Mouse (Mus musculus) liver, embryonic 16.5 days (tissue): ENCODE measurements around the gene Sec61a2. TPM values are rescaled to one million over a fixed set of nuclear protein-coding genes. Genes with fewer than 3 reads are reported as not detected.

Source experiments
- ATAC-seq: fragments of 200-750 bp; cut with Nextera tagmentation; 2 replicates; pipeline ENCODE4 v1.8.0; 2017; ENCODE audit warnings: low read depth, mild to moderate bottlenecking, moderate number of reproducible peaks, moderate library complexity
- H3K27ac ChIP-seq: fragments of 300-500 bp; sonication (generic); 2 replicates; pipeline ENCODE4 v1.5.1; 2014; ENCODE audit warnings: mild to moderate bottlenecking, low read length
- H3K27me3 ChIP-seq: fragments of 300-500 bp; sonication (generic); 2 replicates; pipeline ENCODE4 v1.6.1; 2014; ENCODE audit warnings: low read depth, low read length, mixed read lengths; ENCODE audit not compliant: control insufficient read depth, insufficient read depth
- H3K36me3 ChIP-seq: fragments of 300-500 bp; sonication (generic); 2 replicates; pipeline ENCODE4 v1.6.1; 2014; ENCODE audit warnings: mild to moderate bottlenecking; ENCODE audit not compliant: control insufficient read depth, insufficient read depth
- H3K4me1 ChIP-seq: fragments of 300-500 bp; sonication (generic); 2 replicates; pipeline ENCODE4 v1.6.1; 2014; ENCODE audit warnings: low read depth, low read length, mixed read lengths; ENCODE audit not compliant: control insufficient read depth
- H3K4me2 ChIP-seq: fragments of 300-500 bp; sonication (generic); 2 replicates; pipeline ENCODE4 v1.6.1; 2014; ENCODE audit warnings: low read depth, low read length, mixed read lengths
- H3K4me3 ChIP-seq: fragments of 300-500 bp; sonication (generic); 2 replicates; pipeline ENCODE4 v1.5.1; 2014; ENCODE audit warnings: low read depth, mild to moderate bottlenecking, low read length
- H3K9ac ChIP-seq: fragments of 300-500 bp; sonication (generic); 2 replicates; pipeline ENCODE4 v1.6.1; 2014; ENCODE audit warnings: low read depth, low read length
- H3K9me3 ChIP-seq: fragments of 300-500 bp; sonication (generic); replicated peaks from 2 replicates; pipeline ENCODE4 v1.6.1; 2016; ENCODE audit warnings: low read length; ENCODE audit not compliant: control insufficient read depth
- WGBS: fragments of 180-500 bp; shearing (Covaris S2); extraction: QIAGEN DNeasy Blood & Tissue Kit; methylation state at CpG from one replicate; pipeline ENCODE4 v1.1.7; 2014; ENCODE audit not compliant: insufficient replicate concordance; 5-methylcytosine and 5-hydroxymethylcytosine counted together
- polyA plus RNA-seq: library from polyadenylated mRNA; unstranded; fragments of >200 nt; fragmentation: Nextera tagmentation; extraction: Ambion mirVana; gene quantifications from 2 replicates; pipeline ENCODE4 v1.2.1, GENCODE M21; 2015

Sec61a2 gene
- polyA plus RNA-seq, 1 experiment from 2014 or later: 15.1 TPM

- Histone ChIP-seq H3K4me3 (no peak overlapping the region), H3K27ac (no peak overlapping the region), H3K4me2 (no peak overlapping the region), H3K9me3 (no peaks in the 10 kb centered on the region), H3K9ac (no peak overlapping the region), H3K4me1 (peaks cover 2% of the 10 kb centered on the region), H3K36me3 (peaks cover 4% of the 10 kb centered on the region), H3K27me3 (no peaks in the 10 kb centered on the region)
- 62% methylated on average over 5 of the region's 5 CpGs for WGBS
- ATAC-seq: no peak
These were observed 43.4 kb downstream of the Sec61a2 start for GRCm38 (mm10) chr2:5851866-5852265.

- Histone ChIP-seq H3K36me3 (peaks cover 3% of the 10 kb centered on the region; the same call in 1 of the 2 replicates), H3K9ac (no peak overlapping the region), H3K27me3 (no peaks in the 10 kb centered on the region), H3K4me2 (no peak overlapping the region), H3K4me3 (no peak overlapping the region), H3K9me3 (no peaks in the 10 kb centered on the region), H3K27ac (no peak overlapping the region), H3K4me1 (peaks cover 7% of the 10 kb centered on the region)
- WGBS: 76% methylated on average over 9 of the region's 9 CpGs
- no peak for ATAC-seq
These were observed 44.1 kb downstream of the Sec61a2 start for GRCm38 (mm10) chr2:5851116-5851515.

- Histone ChIP-seq H3K4me2 (peak overlapping the region; percentile 80), H3K36me3 (peaks cover 5% of the 10 kb centered on the region), H3K4me1 (peaks cover 12% of the 10 kb centered on the region), H3K9ac (peak overlapping the region; percentile 75), H3K27me3 (no peaks in the 10 kb centered on the region), H3K27ac (no peak overlapping the region), H3K9me3 (no peaks in the 10 kb centered on the region), H3K4me3 (peak overlapping the region; percentile 78)
- no peak for ATAC-seq
- 11% methylated on average over 4 of the region's 4 CpGs for WGBS
These were observed 49.4 kb downstream of the Sec61a2 start for GRCm38 (mm10) chr2:5845826-5846225.

- Histone ChIP-seq H3K9ac (peak within 1 kb of the TSS; percentile 75), H3K9me3 (no peaks in the 10 kb centered on the region), H3K36me3 (peaks cover 12% of the 10 kb centered on the region), H3K4me3 (peak within 1 kb of the TSS; percentile 78), H3K4me1 (peaks cover 12% of the 10 kb centered on the region), H3K27ac (peak within 1 kb of the TSS; percentile 82), H3K4me2 (peak within 1 kb of the TSS; percentile 80), H3K27me3 (no peaks in the 10 kb centered on the region)
- ATAC-seq: peak; percentile 95
- WGBS: under 1% methylated on average over 53 of the region's 53 CpGs
These were observed 50.2 kb downstream of the Sec61a2 start, which contains the start of the genes Nudt5 and Cdc123 for GRCm38 (mm10) chr2:5844873-5845631. TSS of gene Nudt5 (plus strand) at chr2:5845019. TSS of gene Cdc123 (minus strand) at chr2:5845164.

GRCm38 (mm10) chr2:5844181-5844872 is 50.9 kb downstream of the Sec61a2 start:
- H3K27me3 ChIP-seq: no peaks in the 10 kb centered on the region
- peak overlapping the region; percentile 75 for H3K9ac ChIP-seq
- H3K27ac ChIP-seq: peak overlapping the region; percentile 82
- no peaks in the 10 kb centered on the region for H3K9me3 ChIP-seq
- peak overlapping the region; percentile 78 for H3K4me3 ChIP-seq
- peak overlapping the region; percentile 77 for H3K4me2 ChIP-seq
- peak; percentile 30 for ATAC-seq
- H3K4me1 ChIP-seq: peaks cover 12% of the 10 kb centered on the region
- peaks cover 19% of the 10 kb centered on the region for H3K36me3 ChIP-seq
- 3% methylated on average over 23 of the region's 23 CpGs for WGBS

GRCm38 (mm10) chr2:5840815-5841214 is 54.4 kb downstream of the Sec61a2 start:
- Histone ChIP-seq H3K4me1 (peaks cover 2% of the 10 kb centered on the region; the same call in 1 of the 2 replicates), H3K36me3 (peaks cover 29% of the 10 kb centered on the region), H3K4me3 (no peak overlapping the region), H3K4me2 (no peak overlapping the region), H3K9me3 (0 out of 2 replicates have a peak, but pooled peaks cover 2% of the 10 kb centered on the region), H3K9ac (no peak overlapping the region), H3K27ac (no peak overlapping the region), H3K27me3 (no peaks in the 10 kb centered on the region)
- ATAC-seq: no peak
- WGBS: 88% methylated on average over 11 of the region's 11 CpGs

GRCm38 (mm10) chr2:5825265-5825913 is 69.8 kb downstream of the Sec61a2 start:
- Histone ChIP-seq H3K9me3 (no peaks in the 10 kb centered on the region), H3K27me3 (no peaks in the 10 kb centered on the region), H3K4me1 (peaks cover 5% of the 10 kb centered on the region), H3K4me2 (peak overlapping the region; percentile 12; the same call in 1 of the 2 replicates), H3K4me3 (no peak overlapping the region), H3K27ac (peak overlapping the region; percentile 66), H3K36me3 (peaks cover 6% of the 10 kb centered on the region; the same call in 1 of the 2 replicates), H3K9ac (no peak overlapping the region)
- WGBS: 79% methylated on average over 5 of the region's 5 CpGs
- ATAC-seq: peak; percentile 76

GRCm38 (mm10) chr2:5824685-5825084 is 70.5 kb downstream of the Sec61a2 start:
- 29% methylated on average over 5 of the region's 5 CpGs for WGBS
- no peak overlapping the region for H3K9ac ChIP-seq
- no peak for ATAC-seq
- no peaks in the 10 kb centered on the region for H3K9me3 ChIP-seq
- no peak overlapping the region for H3K4me2 ChIP-seq
- no peaks in the 10 kb centered on the region for H3K27me3 ChIP-seq
- H3K4me3 ChIP-seq: no peak overlapping the region
- H3K27ac ChIP-seq: peak overlapping the region; percentile 66
- H3K36me3 ChIP-seq: peaks cover 10% of the 10 kb centered on the region; the same call in 1 of the 2 replicates
- peaks cover 5% of the 10 kb centered on the region for H3K4me1 ChIP-seq
